Mouse (Mus musculus) heart, embryonic 16.5 days (tissue): Measurements from ENCODE around the gene Vamp9. TPM values are rescaled to one million over a fixed set of nuclear protein-coding genes. Genes with fewer than 3 reads are reported as not detected.

Source experiments
- ATAC-seq: fragments of 200-750 bp; cut with Nextera tagmentation; replicated peaks from 2 replicates; pipeline ENCODE4 v1.8.0; 2017; ENCODE audit warnings: moderate number of reproducible peaks; ENCODE audit not compliant: insufficient read depth, low FRiP score; ENCODE audit errors: extremely low read depth
- H3K27ac ChIP-seq: fragments of 300-500 bp; sonication (generic); 2 replicates; pipeline ENCODE4 v1.5.1; 2014; ENCODE audit warnings: mild to moderate bottlenecking, low read length, control low read depth, moderate library complexity
- H3K27me3 ChIP-seq: fragments of 300-500 bp; sonication (generic); 2 replicates; pipeline ENCODE4 v1.6.1; 2014; ENCODE audit warnings: low read length, mixed read lengths; ENCODE audit not compliant: control insufficient read depth, insufficient read depth
- H3K36me3 ChIP-seq: fragments of 300-500 bp; sonication (generic); 2 replicates; pipeline ENCODE4 v1.6.1; 2014; ENCODE audit not compliant: control insufficient read depth, insufficient read depth
- H3K4me1 ChIP-seq: fragments of 300-500 bp; sonication (generic); 2 replicates; pipeline ENCODE4 v1.6.1; 2014; ENCODE audit warnings: low read length, mixed read lengths; ENCODE audit not compliant: control insufficient read depth, insufficient read depth
- H3K4me2 ChIP-seq: fragments of 300-500 bp; sonication (generic); 2 replicates; pipeline ENCODE4 v1.6.1; 2014; ENCODE audit warnings: low read depth, mild to moderate bottlenecking, control low read depth, low read length
- H3K4me3 ChIP-seq: fragments of 300-500 bp; sonication (generic); 2 replicates; pipeline ENCODE4 v1.5.1; 2014; ENCODE audit warnings: mild to moderate bottlenecking, control low read depth, low read length
- H3K9ac ChIP-seq: fragments of 300-500 bp; sonication (generic); 2 replicates; pipeline ENCODE4 v1.6.1; 2014; ENCODE audit warnings: low read length, control low read depth
- H3K9me3 ChIP-seq: fragments of 300-500 bp; sonication (generic); replicated peaks from 2 replicates; pipeline ENCODE4 v1.6.1; 2016; ENCODE audit warnings: low read length; ENCODE audit not compliant: control insufficient read depth
- WGBS: fragments of 180-500 bp; shearing (Covaris S2); extraction: QIAGEN DNeasy Blood & Tissue Kit; methylation state at CpG from one replicate; pipeline ENCODE4 v1.1.7; 2014; 5-methylcytosine and 5-hydroxymethylcytosine counted together
- polyA plus RNA-seq: library from polyadenylated mRNA; unstranded; fragments of >200 nt; fragmentation: Nextera tagmentation; extraction: Ambion mirVana; gene quantifications from 2 replicates; pipeline ENCODE4 v1.2.1, GENCODE M21; 2015

The Vamp9 gene
- polyA plus RNA-seq, 1 experiment from 2014 or later = 0.81 TPM

- no peaks in the 10 kb centered on the region for H3K9me3 ChIP-seq
- H3K4me3 ChIP-seq = no peak overlapping the region
- no peak overlapping the region for H3K27ac ChIP-seq
- no peak overlapping the region for H3K4me2 ChIP-seq
- H3K36me3 ChIP-seq = peaks cover 35% of the 10 kb centered on the region
- H3K9ac ChIP-seq = no peak overlapping the region
- no peak for ATAC-seq
- 69% methylated on average over 2 of the region's 2 CpGs for WGBS
- no peaks in the 10 kb centered on the region for H3K27me3 ChIP-seq
- no peaks in the 10 kb centered on the region for H3K4me1 ChIP-seq
Measured at GRCm38 (mm10) chr5:99959960-99960359, 53.9 kb downstream of the Vamp9 start.

GRCm38 (mm10) chr5:99973941-99974340 lies 67.9 kb downstream of the Vamp9 start:
- no peak for ATAC-seq
- no peak overlapping the region for H3K27ac ChIP-seq
- peaks cover 31% of the 10 kb centered on the region for H3K4me1 ChIP-seq
- peak overlapping the region; percentile 53 for H3K4me2 ChIP-seq
- no peak overlapping the region for H3K9ac ChIP-seq
- peaks cover 10% of the 10 kb centered on the region; the same call in 1 of the 2 replicates for H3K36me3 ChIP-seq
- no peaks in the 10 kb centered on the region for H3K27me3 ChIP-seq
- 3% methylated on average over 2 of the region's 2 CpGs for WGBS
- no peaks in the 10 kb centered on the region for H3K9me3 ChIP-seq
- peak overlapping the region; percentile 1; the same call in 1 of the 2 replicates for H3K4me3 ChIP-seq

- ATAC-seq = no peak
- Histone ChIP-seq H3K4me2 (peak overlapping the region; percentile 49), H3K27ac (no peak overlapping the region), H3K9ac (no peak overlapping the region), H3K9me3 (no peaks in the 10 kb centered on the region), H3K36me3 (peaks cover 10% of the 10 kb centered on the region; the same call in 1 of the 2 replicates), H3K4me3 (peak overlapping the region; percentile 19), H3K4me1 (peaks cover 30% of the 10 kb centered on the region), H3K27me3 (no peaks in the 10 kb centered on the region)
- 28% methylated on average over 4 of the region's 4 CpGs for WGBS
Measured at GRCm38 (mm10) chr5:99975061-99975460, 69.0 kb downstream of the Vamp9 start.

- Histone ChIP-seq H3K4me1 (peaks cover 30% of the 10 kb centered on the region), H3K4me2 (peak overlapping the region; percentile 92), H3K27me3 (no peaks in the 10 kb centered on the region), H3K27ac (no peak overlapping the region), H3K36me3 (peaks cover 5% of the 10 kb centered on the region; the same call in 1 of the 2 replicates), H3K9me3 (no peaks in the 10 kb centered on the region), H3K9ac (no peak overlapping the region), H3K4me3 (peak overlapping the region; percentile 40)
- no peak for ATAC-seq
- WGBS = 33% methylated on average over 1 of the region's 1 CpGs
Measured at GRCm38 (mm10) chr5:99975776-99976175, 69.7 kb downstream of the Vamp9 start.

GRCm38 (mm10) chr5:99976334-99976955 lies 70.4 kb downstream of the Vamp9 start:
- ATAC-seq = no peak
- Histone ChIP-seq H3K27me3 (no peaks in the 10 kb centered on the region), H3K4me1 (peaks cover 30% of the 10 kb centered on the region), H3K4me3 (peak overlapping the region; percentile 67), H3K4me2 (peak overlapping the region; percentile 92), H3K9me3 (no peaks in the 10 kb centered on the region), H3K27ac (peak overlapping the region; percentile 100; the same call in 1 of the 2 replicates), H3K9ac (peak overlapping the region; percentile 99), H3K36me3 (0 out of 2 replicates have a peak, but pooled peaks cover 4% of the 10 kb centered on the region)
- WGBS = 3% methylated on average over 8 of the region's 8 CpGs

- Histone ChIP-seq H3K27ac (peak overlapping the region; percentile 100), H3K36me3 (0 out of 2 replicates have a peak, but pooled peaks cover 4% of the 10 kb centered on the region), H3K27me3 (no peaks in the 10 kb centered on the region), H3K4me3 (peak overlapping the region; percentile 67), H3K4me2 (peak overlapping the region; percentile 92), H3K9ac (peak overlapping the region; percentile 99), H3K9me3 (no peaks in the 10 kb centered on the region), H3K4me1 (peaks cover 30% of the 10 kb centered on the region)
- WGBS = 0% methylated on average over 39 of the region's 50 CpGs
- ATAC-seq = peak; percentile 59
Measured at GRCm38 (mm10) chr5:99977516-99978301, 71.7 kb downstream of the Vamp9 start.

GRCm38 (mm10) chr5:99978699-99979442 lies 72.8 kb downstream of the Vamp9 start, which contains the start of the genes Hnrnpd and 4930524J08Rik:
Gene Hnrnpd (minus strand): TSS chr5:99978938.
Gene 4930524J08Rik (plus strand): TSS chr5:99979061.
- H3K9ac ChIP-seq = peak within 1 kb of the TSS; percentile 99
- H3K36me3 ChIP-seq = 0 out of 2 replicates have a peak, but pooled peaks cover 2% of the 10 kb centered on the region
- H3K4me1 ChIP-seq = peaks cover 20% of the 10 kb centered on the region
- H3K9me3 ChIP-seq = no peaks in the 10 kb centered on the region
- H3K4me2 ChIP-seq = peak within 1 kb of the TSS; percentile 92
- peak; percentile 96 for ATAC-seq
- WGBS = under 1% methylated on average over 96 of the region's 97 CpGs
- H3K27ac ChIP-seq = peak within 1 kb of the TSS; percentile 100
- no peaks in the 10 kb centered on the region for H3K27me3 ChIP-seq
- peak within 1 kb of the TSS; percentile 67 for H3K4me3 ChIP-seq

GRCm38 (mm10) chr5:99983452-99984061 lies 77.5 kb downstream of the Vamp9 start:
- Histone ChIP-seq H3K36me3 (no peaks in the 10 kb centered on the region), H3K9ac (no peak overlapping the region), H3K4me1 (peaks cover 4% of the 10 kb centered on the region; the same call in 1 of the 2 replicates), H3K4me2 (no peak overlapping the region), H3K4me3 (no peak overlapping the region), H3K27me3 (no peaks in the 10 kb centered on the region), H3K9me3 (no peaks in the 10 kb centered on the region), H3K27ac (no peak overlapping the region)
- WGBS = 81% methylated on average over 9 of the region's 9 CpGs
- no peak for ATAC-seq
